Mouse (Mus musculus): ENCODE measurements around the gene Lrrc61. TPM values are rescaled to one million over a fixed set of nuclear protein-coding genes. Genes with fewer than 3 reads are reported as not detected.

Lrrc61 gene
- polyA plus RNA-seq, 1 experiment from 2014 or later: 20.1 TPM

Other genes with a start within 250 kb of the Lrrc61 start
- gene Krba1, start 159.2 kb upstream of the Lrrc61 start, polyA plus RNA-seq (2016; fragmentation: Nextera tagmentation; extraction: Ambion mirVana): 26.3 and 27.4 TPM in 2 replicates
- gene Zfp467, start 109.0 kb upstream of the Lrrc61 start, polyA plus RNA-seq (2016; fragmentation: Nextera tagmentation; extraction: Ambion mirVana): 18.4 and 18.5 TPM in 2 replicates
- gene Sspo, start 106.6 kb upstream of the Lrrc61 start, polyA plus RNA-seq (2016; fragmentation: Nextera tagmentation; extraction: Ambion mirVana): 0.28 and 0.63 TPM in 2 replicates
- gene Atp6v0e2, start 17.2 kb upstream of the Lrrc61 start, polyA plus RNA-seq (2016; fragmentation: Nextera tagmentation; extraction: Ambion mirVana): 97.7 and 107 TPM in 2 replicates
- gene Rarres2, start 18.0 kb downstream of the Lrrc61 start, polyA plus RNA-seq (2016; fragmentation: Nextera tagmentation; extraction: Ambion mirVana): 3.9 and 4.7 TPM in 2 replicates
- gene Gm45021, start 34.8 kb downstream of the Lrrc61 start, polyA plus RNA-seq (2016; fragmentation: Nextera tagmentation; extraction: Ambion mirVana): not detected in 2 replicates
- gene Repin1, start 39.1 kb downstream of the Lrrc61 start, polyA plus RNA-seq (2016; fragmentation: Nextera tagmentation; extraction: Ambion mirVana): 42.6 and 44.0 TPM in 2 replicates
- gene Gm44965, start 39.1 kb downstream of the Lrrc61 start, polyA plus RNA-seq (2016; fragmentation: Nextera tagmentation; extraction: Ambion mirVana): not detected in 2 replicates
- 13.8 TPM in 2 replicates for gene Zfp775, start 47.3 kb downstream of the Lrrc61 start, polyA plus RNA-seq (2016; fragmentation: Nextera tagmentation; extraction: Ambion mirVana)
- 4.1 and 4.6 TPM in 2 replicates for gene AI854703, start 72.0 kb downstream of the Lrrc61 start, polyA plus RNA-seq (2016; fragmentation: Nextera tagmentation; extraction: Ambion mirVana)
- 0.70 and 1.1 TPM in 2 replicates for gene Gimap8, start 92.4 kb downstream of the Lrrc61 start, polyA plus RNA-seq (2016; fragmentation: Nextera tagmentation; extraction: Ambion mirVana)
- 2.2 and 2.5 TPM in 2 replicates for gene Gimap9, start 121.3 kb downstream of the Lrrc61 start, polyA plus RNA-seq (2016; fragmentation: Nextera tagmentation; extraction: Ambion mirVana)
- gene Gimap4, start 129.8 kb downstream of the Lrrc61 start, polyA plus RNA-seq (2016; fragmentation: Nextera tagmentation; extraction: Ambion mirVana): 3.1 and 4.3 TPM in 2 replicates
- 9.6 and 11.4 TPM in 2 replicates for gene Gimap6, start 153.4 kb downstream of the Lrrc61 start, polyA plus RNA-seq (2016; fragmentation: Nextera tagmentation; extraction: Ambion mirVana)
- 0.70 TPM in 1 of 2 replicates, not detected in the other for gene Gm28053, start 163.8 kb downstream of the Lrrc61 start, polyA plus RNA-seq (2016; fragmentation: Nextera tagmentation; extraction: Ambion mirVana)
- gene Gimap7, start 163.8 kb downstream of the Lrrc61 start, polyA plus RNA-seq (2016; fragmentation: Nextera tagmentation; extraction: Ambion mirVana): not detected in 2 replicates
- 6.0 and 8.3 TPM in 2 replicates for gene Gimap1, start 184.3 kb downstream of the Lrrc61 start, polyA plus RNA-seq (2016; fragmentation: Nextera tagmentation; extraction: Ambion mirVana)
- 1.4 and 1.8 TPM in 2 replicates for gene Gimap5, start 191.4 kb downstream of the Lrrc61 start, polyA plus RNA-seq (2016; fragmentation: Nextera tagmentation; extraction: Ambion mirVana)
- gene Gimap3, start 216.1 kb downstream of the Lrrc61 start, polyA plus RNA-seq (2016; fragmentation: Nextera tagmentation; extraction: Ambion mirVana): not detected in 2 replicates

All from neural tube, embryonic 12.5 days (tissue).